Mouse (Mus musculus): ENCODE measurements around the gene Tac2.
A peak's percentile ranks its signal among the peaks of the same experiment; 100 is the strongest.

GRCm38 (mm10) chr10:127704766-127705220 lies 19.5 kb upstream of the Tac2 start, which contains the start of gene Myo1a:
- TF ChIP-seq CTCF (conservative IDR thresholded peaks at IDR 0.05; ENCODE audit: low read length): peak; percentile 62
- no peak for TF ChIP-seq POU5F1 (IDR thresholded peaks at IDR 0.05; ENCODE audit: borderline replicate concordance, low read length)
- no peak for TF ChIP-seq NANOG (IDR thresholded peaks at IDR 0.05; ENCODE audit: borderline replicate concordance, low read length)

Measured in E14TG2a.4 (cell line).